Mouse (Mus musculus): Measurements from ENCODE around the gene Dnah12.
"Not testable (repeated sequence)": the region's sequence is repeated elsewhere in the genome, so short reads cannot be mapped to it uniquely, and the experiment has no call there.

DNA sequence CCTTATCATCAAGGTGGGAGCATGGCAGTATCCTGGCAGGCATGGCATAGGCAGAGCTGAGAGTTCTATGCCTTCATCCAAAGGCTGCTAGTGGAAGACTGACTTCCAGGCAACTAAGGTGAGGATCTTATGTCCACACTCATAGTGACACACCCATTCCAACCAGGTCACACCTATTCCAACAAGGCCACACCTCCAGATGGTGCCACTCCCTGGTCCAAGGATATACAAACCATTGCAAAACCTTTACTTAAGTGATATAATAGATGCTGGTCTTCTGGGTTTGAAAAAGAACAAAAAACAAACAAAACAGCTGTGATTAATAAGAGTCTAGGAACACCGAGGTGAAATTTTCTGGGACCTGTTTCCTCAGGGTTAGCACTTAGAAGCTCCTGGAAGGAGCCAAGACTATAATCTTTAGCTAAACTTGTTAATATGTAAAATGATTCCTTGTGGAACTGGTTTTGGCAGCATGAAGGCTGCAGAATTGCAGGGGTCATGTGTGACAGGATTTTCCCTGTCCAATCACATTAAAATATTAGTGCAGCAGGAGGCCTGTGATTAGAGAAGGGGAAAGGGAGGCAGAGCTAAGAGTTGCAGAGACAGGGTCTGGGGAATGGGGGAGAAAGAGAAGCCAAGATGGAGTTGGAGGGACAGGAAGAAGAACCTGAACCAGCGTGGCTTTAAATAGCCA lies 18.5 kb upstream of the Dnah12 start:
- TF ChIP-seq CTCF (IDR thresholded peaks at IDR 0.05; ENCODE audit: low read depth, low read length); GATA1 (IDR thresholded peaks at IDR 0.05; ENCODE audit: borderline replicate concordance, low read length); TAL1 (conservative IDR thresholded peaks at IDR 0.05; ENCODE audit: low read depth, low read length); POLR2AphosphoS5 (IDR thresholded peaks at IDR 0.05; ENCODE audit: insufficient replicate concordance, low read depth, low read length): not testable (repeated sequence)
